Mouse (Mus musculus): ENCODE data around the gene Adamts18. TPM values are rescaled to one million over a fixed set of nuclear protein-coding genes. Genes with fewer than 3 reads are reported as not detected.

The Adamts18 gene
- polyA plus RNA-seq, 1 experiment from 2014 or later: 3.6 TPM

GRCm38 (mm10) chr8:113660128-113660527, 188.4 kb downstream of the Adamts18 start:
- Histone ChIP-seq H3K9me3 (ENCODE audit: control insufficient read depth, low read length) (no peaks in the 10 kb centered on the region), H3K9ac (ENCODE audit: low read length) (no peak overlapping the region), H3K27ac (replicated peaks; ENCODE audit: low read depth, low read length) (no peak overlapping the region), H3K27me3 (ENCODE audit: control insufficient read depth, insufficient read depth, low read length) (no peaks in the 10 kb centered on the region), H3K4me1 (ENCODE audit: control insufficient read depth, insufficient read depth, low read length) (no peaks in the 10 kb centered on the region), H3K4me2 (ENCODE audit: low read depth, severe bottlenecking) (no peak overlapping the region), H3K4me3 (ENCODE audit: low read depth, low read length) (no peak overlapping the region), H3K36me3 (ENCODE audit: control insufficient read depth, insufficient read depth, low read length) (no peaks in the 10 kb centered on the region)
- WGBS: 77% methylated on average over 1 of the region's 1 CpGs
- no peak for DNase-seq (ENCODE audit: low spot score)
- ATAC-seq (ENCODE audit: insufficient number of reproducible peaks, low FRiP score, low TSS enrichment, low read depth): no peak

- Histone ChIP-seq H3K4me2 (ENCODE audit: low read depth, severe bottlenecking) (no peak overlapping the region), H3K27ac (replicated peaks; ENCODE audit: low read depth, low read length) (no peak overlapping the region), H3K27me3 (ENCODE audit: control insufficient read depth, insufficient read depth, low read length) (no peaks in the 10 kb centered on the region), H3K9ac (ENCODE audit: low read length) (no peak overlapping the region), H3K36me3 (ENCODE audit: control insufficient read depth, insufficient read depth, low read length) (no peaks in the 10 kb centered on the region), H3K4me3 (ENCODE audit: low read depth, low read length) (no peak overlapping the region), H3K4me1 (ENCODE audit: control insufficient read depth, insufficient read depth, low read length) (no peaks in the 10 kb centered on the region), H3K9me3 (ENCODE audit: control insufficient read depth, low read length) (no peaks in the 10 kb centered on the region)
- no peak for DNase-seq (ENCODE audit: low spot score)
- 80% methylated on average over 11 of the region's 11 CpGs for WGBS
- no peak for ATAC-seq (ENCODE audit: insufficient number of reproducible peaks, low FRiP score, low TSS enrichment, low read depth)
Observed at GRCm38 (mm10) chr8:113656681-113657298, 191.7 kb downstream of the Adamts18 start.

- WGBS: 92% methylated on average over 5 of the region's 5 CpGs
Observed at GRCm38 (mm10) chr8:113656154-113656553, 192.4 kb downstream of the Adamts18 start.

GRCm38 (mm10) chr8:113653151-113653550, 195.4 kb downstream of the Adamts18 start:
- Histone ChIP-seq H3K4me1 (ENCODE audit: control insufficient read depth, insufficient read depth, low read length) (no peaks in the 10 kb centered on the region), H3K27ac (replicated peaks; ENCODE audit: low read depth, low read length) (no peak overlapping the region), H3K4me3 (ENCODE audit: low read depth, low read length) (no peak overlapping the region), H3K36me3 (ENCODE audit: control insufficient read depth, insufficient read depth, low read length) (no peaks in the 10 kb centered on the region), H3K9ac (ENCODE audit: low read length) (no peak overlapping the region), H3K9me3 (ENCODE audit: control insufficient read depth, low read length) (no peaks in the 10 kb centered on the region), H3K27me3 (ENCODE audit: control insufficient read depth, insufficient read depth, low read length) (no peaks in the 10 kb centered on the region), H3K4me2 (ENCODE audit: low read depth, severe bottlenecking) (no peak overlapping the region)
- 61% methylated on average over 4 of the region's 4 CpGs for WGBS
- DNase-seq (ENCODE audit: low spot score) (no peak), ATAC-seq (ENCODE audit: insufficient number of reproducible peaks, low FRiP score, low TSS enrichment, low read depth) (no peak)

More at GRCm38 (mm10) chr8:113656154-113656553, 192.4 kb downstream of the Adamts18 start:
- no peaks in the 10 kb centered on the region for H3K36me3 ChIP-seq (ENCODE audit: control insufficient read depth, insufficient read depth, low read length)
- no peaks in the 10 kb centered on the region for H3K4me1 ChIP-seq (ENCODE audit: control insufficient read depth, insufficient read depth, low read length)
- H3K9me3 ChIP-seq (ENCODE audit: control insufficient read depth, low read length): no peaks in the 10 kb centered on the region
- no peak overlapping the region for H3K9ac ChIP-seq (ENCODE audit: low read length)
- H3K4me3 ChIP-seq (ENCODE audit: low read depth, low read length): no peak overlapping the region
- ATAC-seq (ENCODE audit: insufficient number of reproducible peaks, low FRiP score, low TSS enrichment, low read depth): no peak
- H3K27ac ChIP-seq (replicated peaks; ENCODE audit: low read depth, low read length): no peak overlapping the region
- no peaks in the 10 kb centered on the region for H3K27me3 ChIP-seq (ENCODE audit: control insufficient read depth, insufficient read depth, low read length)
- H3K4me2 ChIP-seq (ENCODE audit: low read depth, severe bottlenecking): no peak overlapping the region
- no peak for DNase-seq (ENCODE audit: low spot score)

GRCm38 (mm10) chr8:113652450-113652849, 196.1 kb downstream of the Adamts18 start:
- Histone ChIP-seq H3K36me3 (ENCODE audit: control insufficient read depth, insufficient read depth, low read length) (no peaks in the 10 kb centered on the region), H3K27ac (replicated peaks; ENCODE audit: low read depth, low read length) (no peak overlapping the region), H3K4me1 (ENCODE audit: control insufficient read depth, insufficient read depth, low read length) (no peaks in the 10 kb centered on the region), H3K4me2 (ENCODE audit: low read depth, severe bottlenecking) (no peak overlapping the region), H3K4me3 (ENCODE audit: low read depth, low read length) (no peak overlapping the region), H3K9me3 (ENCODE audit: control insufficient read depth, low read length) (no peaks in the 10 kb centered on the region), H3K9ac (ENCODE audit: low read length) (no peak overlapping the region), H3K27me3 (ENCODE audit: control insufficient read depth, insufficient read depth, low read length) (no peaks in the 10 kb centered on the region)
- ATAC-seq (ENCODE audit: insufficient number of reproducible peaks, low FRiP score, low TSS enrichment, low read depth) (no peak), DNase-seq (ENCODE audit: low spot score) (no peak)
- 80% methylated on average over 12 of the region's 12 CpGs for WGBS

Other genes with a start within 250 kb of the Adamts18 start
- gene Mon1b, start 213.2 kb downstream of the Adamts18 start, polyA plus RNA-seq (2014; fragmentation: Nextera tagmentation; extraction: Ambion mirVana): 6.9 and 7.5 TPM in 2 replicates
- 0.28 TPM in 1 of 2 replicates, not detected in the other for gene Syce1l, start 205.5 kb downstream of the Adamts18 start, polyA plus RNA-seq (2014; fragmentation: Nextera tagmentation; extraction: Ambion mirVana)